Mouse (Mus musculus): ENCODE results near the gene Helq. TPM values are rescaled to one million over a fixed set of nuclear protein-coding genes. Genes with fewer than 3 reads are reported as not detected.

The Helq gene
- polyA plus RNA-seq, 1 experiment from 2014 or later = 31.7 TPM

GRCm38 (mm10) chr5:100771575-100771974 lies 26.8 kb downstream of the Helq start:
- H3K4me3 ChIP-seq (replicated peaks) = no peak overlapping the region
- no peaks in the 10 kb centered on the region for H3K4me1 ChIP-seq
- H3K9ac ChIP-seq = no peak overlapping the region
- peaks cover 74% of the 10 kb centered on the region for H3K36me3 ChIP-seq (replicated peaks)
- H3K4me2 ChIP-seq = no peak overlapping the region
- no peaks in the 10 kb centered on the region for H3K27me3 ChIP-seq
- no peak for ATAC-seq (ENCODE audit: low FRiP score)
- H3K9me3 ChIP-seq = no peaks in the 10 kb centered on the region
- no peak overlapping the region for H3K27ac ChIP-seq
- WGBS = 91% methylated on average over 4 of the region's 4 CpGs

- no peaks in the 10 kb centered on the region for H3K9me3 ChIP-seq
- H3K36me3 ChIP-seq (replicated peaks) = peaks cover 89% of the 10 kb centered on the region
- 89% methylated on average over 7 of the region's 7 CpGs for WGBS
- no peak overlapping the region for H3K9ac ChIP-seq
- H3K4me3 ChIP-seq (replicated peaks) = no peak overlapping the region
- no peaks in the 10 kb centered on the region for H3K27me3 ChIP-seq
- ATAC-seq (ENCODE audit: low FRiP score) = no peak
- no peak overlapping the region for H3K4me2 ChIP-seq
- no peaks in the 10 kb centered on the region for H3K4me1 ChIP-seq
- no peak overlapping the region for H3K27ac ChIP-seq
These were observed 32.4 kb downstream of the Helq start for GRCm38 (mm10) chr5:100766026-100766425.

DNA sequence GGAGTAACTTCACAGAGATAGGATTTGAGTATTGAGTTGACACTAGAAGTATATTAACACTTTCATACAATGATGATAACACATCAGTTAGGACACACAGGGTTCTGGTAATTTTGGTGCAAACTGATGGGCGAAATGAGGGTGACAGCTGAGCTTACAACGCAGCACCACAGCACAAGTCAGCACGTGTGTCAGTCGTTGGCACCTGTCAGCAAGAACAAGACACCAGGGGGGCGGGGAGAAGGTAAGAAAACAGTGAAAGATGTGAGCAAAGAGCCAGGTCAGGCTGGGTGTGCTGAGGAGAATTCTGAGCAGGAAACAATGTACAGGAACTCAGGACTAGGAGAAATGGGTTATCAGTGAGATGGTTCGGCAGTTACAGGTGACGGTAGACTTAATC lies 36.7 kb downstream of the Helq start:
- H3K36me3 ChIP-seq (replicated peaks) = peaks cover 49% of the 10 kb centered on the region
- H3K4me3 ChIP-seq (replicated peaks) = no peak overlapping the region
- H3K4me1 ChIP-seq = no peaks in the 10 kb centered on the region
- ATAC-seq (ENCODE audit: low FRiP score) = no peak
- no peaks in the 10 kb centered on the region for H3K9me3 ChIP-seq
- no peak overlapping the region for H3K27ac ChIP-seq
- H3K4me2 ChIP-seq = no peak overlapping the region
- 89% methylated on average over 7 of the region's 7 CpGs for WGBS
- no peaks in the 10 kb centered on the region for H3K27me3 ChIP-seq
- no peak overlapping the region for H3K9ac ChIP-seq

DNA sequence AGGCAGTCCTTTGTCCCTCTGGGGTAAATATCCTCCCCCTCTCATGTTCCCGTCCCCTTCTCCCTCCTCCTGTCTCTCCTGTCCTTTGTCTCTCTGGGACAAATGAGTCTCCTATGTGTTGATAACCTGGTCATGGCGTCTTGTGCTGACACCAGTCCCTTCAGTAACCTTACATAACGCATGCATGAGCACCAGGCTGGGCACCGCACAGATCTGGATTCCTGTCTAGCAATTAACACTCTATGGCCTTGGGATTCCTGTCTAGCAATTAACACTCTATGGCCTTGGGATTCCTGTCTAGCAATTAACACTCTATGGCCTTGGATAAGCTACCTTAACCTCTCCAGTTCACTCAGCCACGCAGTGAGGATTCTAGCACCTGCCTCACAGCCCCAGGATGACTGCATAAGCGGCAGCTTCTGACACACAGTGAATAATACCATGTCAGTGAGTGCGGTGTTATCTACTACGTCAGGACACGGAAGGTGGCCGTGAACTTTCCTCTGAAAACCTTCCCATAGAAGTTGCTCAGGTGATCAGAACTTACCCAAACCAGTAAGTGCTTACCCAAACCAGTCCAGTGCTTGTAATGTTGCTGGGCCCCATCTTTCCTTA lies 38.2 kb downstream of the Helq start:
- H3K9ac ChIP-seq = no peak overlapping the region
- H3K27me3 ChIP-seq = no peaks in the 10 kb centered on the region
- H3K4me3 ChIP-seq (replicated peaks) = no peak overlapping the region
- ATAC-seq (ENCODE audit: low FRiP score) = peak; percentile 60; the same call in 1 of the 2 replicates
- H3K4me1 ChIP-seq = no peaks in the 10 kb centered on the region
- 76% methylated on average over 10 of the region's 10 CpGs for WGBS
- H3K9me3 ChIP-seq = no peaks in the 10 kb centered on the region
- H3K4me2 ChIP-seq = no peak overlapping the region
- 0 out of 2 replicates have a peak overlapping the region, but pooled peaks have one; percentile 32 for H3K27ac ChIP-seq
- H3K36me3 ChIP-seq (replicated peaks) = peaks cover 34% of the 10 kb centered on the region

DNA sequence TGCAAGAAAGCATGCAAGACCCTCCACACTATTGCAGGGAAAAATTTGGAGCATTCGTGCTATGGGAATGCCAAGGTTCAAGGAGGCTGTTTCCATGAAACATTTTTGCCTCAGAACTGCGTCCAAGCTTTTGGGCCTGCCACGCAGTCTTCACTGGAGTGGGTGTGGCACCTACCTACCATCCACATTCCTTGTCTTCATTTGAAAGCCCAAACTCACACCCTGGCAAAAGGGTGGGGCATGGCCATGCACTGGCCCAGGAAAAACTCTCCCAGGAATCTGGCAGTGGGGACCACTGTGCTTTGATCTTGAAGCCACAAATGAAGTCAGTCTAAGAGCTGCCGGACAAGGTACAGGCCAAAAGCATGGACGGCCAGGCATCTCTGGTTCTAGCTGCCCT lies 40.3 kb downstream of the Helq start:
- Histone ChIP-seq H3K4me3 (replicated peaks) (no peak overlapping the region), H3K27me3 (no peaks in the 10 kb centered on the region), H3K9me3 (no peaks in the 10 kb centered on the region), H3K9ac (no peak overlapping the region), H3K27ac (no peak overlapping the region), H3K4me1 (no peaks in the 10 kb centered on the region), H3K4me2 (no peak overlapping the region), H3K36me3 (replicated peaks) (peaks cover 13% of the 10 kb centered on the region)
- ATAC-seq (ENCODE audit: low FRiP score) = no peak
- WGBS = 93% methylated on average over 5 of the region's 5 CpGs

GRCm38 (mm10) chr5:100753407-100753806 lies 45.0 kb downstream of the Helq start:
- 65% methylated on average over 7 of the region's 7 CpGs for WGBS
- Histone ChIP-seq H3K27ac (no peak overlapping the region), H3K36me3 (replicated peaks) (no peaks in the 10 kb centered on the region), H3K9ac (no peak overlapping the region), H3K4me3 (replicated peaks) (no peak overlapping the region), H3K27me3 (no peaks in the 10 kb centered on the region), H3K4me1 (peaks cover 7% of the 10 kb centered on the region), H3K4me2 (no peak overlapping the region), H3K9me3 (no peaks in the 10 kb centered on the region)
- ATAC-seq (ENCODE audit: low FRiP score) = 0 out of 2 replicates have a peak, but pooled peaks have one; percentile 14

- 51% methylated on average over 4 of the region's 4 CpGs for WGBS
These were observed 46.7 kb downstream of the Helq start for GRCm38 (mm10) chr5:100751655-100752054.

DNA sequence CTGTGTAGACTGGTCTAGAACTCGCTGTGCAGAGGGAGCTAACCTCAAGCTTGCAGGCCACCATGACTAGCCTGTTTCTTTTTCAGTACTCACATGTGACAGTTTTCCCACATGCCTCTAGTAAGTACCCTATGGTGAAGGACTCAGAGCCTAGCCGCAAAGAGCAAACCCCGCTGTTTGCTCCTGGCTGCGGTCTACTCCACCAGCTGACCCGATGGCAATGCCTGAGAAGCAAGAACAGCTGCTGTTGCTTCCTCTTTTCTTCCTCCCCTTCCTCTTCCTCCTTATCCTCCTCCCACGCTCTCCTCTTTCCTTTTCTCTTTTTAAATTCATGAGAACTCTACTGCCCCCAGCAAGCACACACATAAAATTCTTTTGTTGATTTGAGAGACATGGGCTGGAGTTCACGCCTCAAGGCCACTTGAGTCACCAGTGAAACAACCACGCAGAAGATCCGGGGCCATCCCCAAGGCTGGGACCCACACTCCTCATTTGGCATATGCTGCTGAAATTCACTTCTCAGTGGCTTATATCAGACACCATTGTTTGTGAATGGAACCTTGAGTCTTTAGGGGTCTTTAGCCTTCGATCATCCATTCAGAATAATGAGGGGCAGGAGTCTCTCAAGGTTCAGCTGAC lies 47.7 kb downstream of the Helq start:
- H3K9me3 ChIP-seq = no peaks in the 10 kb centered on the region
- no peak overlapping the region for H3K9ac ChIP-seq
- 88% methylated on average over 10 of the region's 10 CpGs for WGBS
- ATAC-seq (ENCODE audit: low FRiP score) = no peak
- no peaks in the 10 kb centered on the region for H3K36me3 ChIP-seq (replicated peaks)
- H3K4me1 ChIP-seq = peaks cover 7% of the 10 kb centered on the region
- H3K27me3 ChIP-seq = no peaks in the 10 kb centered on the region
- H3K4me2 ChIP-seq = no peak overlapping the region
- H3K4me3 ChIP-seq (replicated peaks) = no peak overlapping the region
- H3K27ac ChIP-seq = peak overlapping the region; percentile 25; the same call in 1 of the 2 replicates

More at GRCm38 (mm10) chr5:100751655-100752054, 46.7 kb downstream of the Helq start:
- H3K4me1 ChIP-seq = peaks cover 7% of the 10 kb centered on the region
- H3K9ac ChIP-seq = no peak overlapping the region
- no peaks in the 10 kb centered on the region for H3K9me3 ChIP-seq
- H3K4me3 ChIP-seq (replicated peaks) = no peak overlapping the region
- 0 out of 2 replicates have a peak overlapping the region, but pooled peaks have one; percentile 13 for H3K27ac ChIP-seq
- peak; percentile 51 for ATAC-seq (ENCODE audit: low FRiP score)
- no peaks in the 10 kb centered on the region for H3K36me3 ChIP-seq (replicated peaks)
- H3K4me2 ChIP-seq = no peak overlapping the region
- H3K27me3 ChIP-seq = no peaks in the 10 kb centered on the region

- WGBS = 94% methylated on average over 8 of the region's 8 CpGs
- H3K27ac ChIP-seq = no peak overlapping the region
- no peak overlapping the region for H3K9ac ChIP-seq
- H3K4me1 ChIP-seq = no peaks in the 10 kb centered on the region
- no peaks in the 10 kb centered on the region for H3K27me3 ChIP-seq
- no peak overlapping the region for H3K4me3 ChIP-seq (replicated peaks)
- H3K9me3 ChIP-seq = peaks cover 12% of the 10 kb centered on the region; the same call in 1 of the 2 replicates
- no peak overlapping the region for H3K4me2 ChIP-seq
- no peaks in the 10 kb centered on the region for H3K36me3 ChIP-seq (replicated peaks)
- no peak for ATAC-seq (ENCODE audit: low FRiP score)
These were observed 59.6 kb downstream of the Helq start for GRCm38 (mm10) chr5:100738802-100739201.

GRCm38 (mm10) chr5:100736919-100737318 lies 61.5 kb downstream of the Helq start:
- H3K4me3 ChIP-seq (replicated peaks) = no peak overlapping the region
- H3K4me1 ChIP-seq = no peaks in the 10 kb centered on the region
- H3K36me3 ChIP-seq (replicated peaks) = no peaks in the 10 kb centered on the region
- H3K4me2 ChIP-seq = no peak overlapping the region
- H3K27ac ChIP-seq = no peak overlapping the region
- ATAC-seq (ENCODE audit: low FRiP score) = no peak
- H3K9me3 ChIP-seq = peaks cover 12% of the 10 kb centered on the region; the same call in 1 of the 2 replicates
- no peaks in the 10 kb centered on the region for H3K27me3 ChIP-seq
- no peak overlapping the region for H3K9ac ChIP-seq
- 90% methylated on average over 8 of the region's 8 CpGs for WGBS

- H3K4me3 ChIP-seq (replicated peaks) = no peak overlapping the region
- H3K27ac ChIP-seq = no peak overlapping the region
- no peaks in the 10 kb centered on the region for H3K4me1 ChIP-seq
- WGBS = 88% methylated on average over 4 of the region's 4 CpGs
- peaks cover 4% of the 10 kb centered on the region; the same call in 1 of the 2 replicates for H3K9me3 ChIP-seq
- no peaks in the 10 kb centered on the region for H3K36me3 ChIP-seq (replicated peaks)
- H3K27me3 ChIP-seq = no peaks in the 10 kb centered on the region
- no peak overlapping the region for H3K9ac ChIP-seq
- no peak for ATAC-seq (ENCODE audit: low FRiP score)
- H3K4me2 ChIP-seq = no peak overlapping the region
These were observed 63.9 kb downstream of the Helq start for GRCm38 (mm10) chr5:100734535-100734934.

- no peak overlapping the region for H3K27ac ChIP-seq
- no peak overlapping the region for H3K4me3 ChIP-seq (replicated peaks)
- H3K36me3 ChIP-seq (replicated peaks) = no peaks in the 10 kb centered on the region
- 93% methylated on average over 13 of the region's 13 CpGs for WGBS
- H3K9ac ChIP-seq = no peak overlapping the region
- H3K9me3 ChIP-seq = 0 out of 2 replicates have a peak, but pooled peaks cover 3% of the 10 kb centered on the region
- no peak overlapping the region for H3K4me2 ChIP-seq
- H3K27me3 ChIP-seq = no peaks in the 10 kb centered on the region
- no peaks in the 10 kb centered on the region for H3K4me1 ChIP-seq
- ATAC-seq (ENCODE audit: low FRiP score) = no peak
These were observed 69.6 kb downstream of the Helq start for GRCm38 (mm10) chr5:100728757-100729156.

DNA sequence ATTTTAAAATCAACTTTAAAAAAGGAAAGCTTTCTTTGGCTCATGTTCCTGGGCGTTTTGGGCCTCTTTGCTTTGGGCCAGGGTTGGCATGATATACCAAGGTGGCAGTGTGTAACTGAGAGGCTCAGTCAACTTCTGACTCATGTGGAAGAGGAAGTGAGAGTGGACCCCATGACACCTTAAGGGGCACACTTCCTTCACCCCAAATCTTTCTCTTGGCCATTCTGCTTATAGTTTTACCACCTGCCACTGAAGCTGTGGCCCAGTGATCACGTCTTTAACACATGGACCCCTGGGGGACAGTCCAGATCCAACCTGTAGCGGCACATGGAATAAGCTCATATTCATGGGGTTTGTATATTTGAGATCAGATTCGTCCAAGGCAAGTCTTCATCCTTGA lies 72.4 kb downstream of the Helq start:
- H3K27ac ChIP-seq = no peak overlapping the region
- ATAC-seq (ENCODE audit: low FRiP score) = no peak
- no peak overlapping the region for H3K4me2 ChIP-seq
- no peak overlapping the region for H3K4me3 ChIP-seq (replicated peaks)
- no peaks in the 10 kb centered on the region for H3K4me1 ChIP-seq
- 78% methylated on average over 4 of the region's 4 CpGs for WGBS
- H3K27me3 ChIP-seq = peaks cover 8% of the 10 kb centered on the region; the same call in 1 of the 2 replicates
- H3K9me3 ChIP-seq = 0 out of 2 replicates have a peak, but pooled peaks cover 7% of the 10 kb centered on the region
- no peaks in the 10 kb centered on the region for H3K36me3 ChIP-seq (replicated peaks)
- H3K9ac ChIP-seq = no peak overlapping the region

Measured in forebrain, embryonic 12.5 days (tissue).